Mouse (Mus musculus) heart, postnatal 0 days (tissue): ENCODE measurements around the gene Klk13. TPM values are rescaled to one million over a fixed set of nuclear protein-coding genes. Genes with fewer than 3 reads are reported as not detected.
"Not testable (repeated sequence)": the region's sequence is repeated elsewhere in the genome, so short reads cannot be mapped to it uniquely, and the experiment has no call there.

Source experiments
- ATAC-seq: fragments of 200-750 bp; cut with Nextera tagmentation; 2 replicates; pipeline ENCODE4 v1.8.0; 2017; ENCODE audit warnings: low read depth, moderate number of reproducible peaks, moderate library complexity; ENCODE audit not compliant: insufficient read depth
- DNase-seq: peaks from one replicate; pipeline ENCODE4 v3.0.0-alpha.2; 2016; ENCODE audit warnings: low spot score
- H3K27ac ChIP-seq: fragments of 300-500 bp; sonication (generic); 2 replicates; pipeline ENCODE4 v1.5.1; 2014; ENCODE audit warnings: low read depth, mild to moderate bottlenecking
- H3K27me3 ChIP-seq: fragments of 300-500 bp; sonication (generic); 2 replicates; pipeline ENCODE4 v1.6.1; 2014; ENCODE audit warnings: low read length, mixed read lengths; ENCODE audit not compliant: control insufficient read depth, insufficient read depth
- H3K36me3 ChIP-seq: fragments of 300-500 bp; sonication (generic); replicated peaks from 2 replicates; pipeline ENCODE4 v1.6.1; 2014; ENCODE audit warnings: low read length, mixed read lengths; ENCODE audit not compliant: control insufficient read depth, insufficient read depth
- H3K4me1 ChIP-seq: fragments of 300-500 bp; sonication (generic); 2 replicates; pipeline ENCODE4 v1.6.1; 2014; ENCODE audit warnings: antibody characterized with exemption; ENCODE audit not compliant: control insufficient read depth, insufficient read depth
- H3K4me2 ChIP-seq: fragments of 300-500 bp; sonication (generic); 2 replicates; pipeline ENCODE4 v1.6.1; 2014; ENCODE audit warnings: low read depth, mild to moderate bottlenecking, low read length, moderate library complexity
- H3K4me3 ChIP-seq: fragments of 300-500 bp; sonication (generic); 2 replicates; pipeline ENCODE4 v1.5.1; 2014; ENCODE audit warnings: low read depth, low read length
- H3K9ac ChIP-seq: fragments of 300-500 bp; sonication (generic); replicated peaks from 2 replicates; pipeline ENCODE4 v1.6.1; 2014; ENCODE audit warnings: low read depth, low read length, mixed read lengths
- H3K9me3 ChIP-seq: fragments of 300-500 bp; sonication (generic); replicated peaks from 2 replicates; pipeline ENCODE4 v1.6.1; 2016; ENCODE audit warnings: low read length; ENCODE audit not compliant: control insufficient read depth
- CTCF ChIP-seq: IDR thresholded peaks from 2 replicates; pipeline ENCODE4 v1.5.1; 2016; ENCODE audit warnings: antibody characterized with exemption, control low read depth, low read depth
- EP300 ChIP-seq: IDR thresholded peaks from 2 replicates; pipeline ENCODE4 v1.6.1; 2016; ENCODE audit warnings: antibody characterized with exemption, low read depth
- WGBS: fragments of 180-500 bp; shearing (Covaris S2); extraction: QIAGEN DNeasy Blood & Tissue Kit; methylation state at CpG from one replicate; pipeline ENCODE4 v1.1.7; 2014; 5-methylcytosine and 5-hydroxymethylcytosine counted together
- polyA plus RNA-seq: library from polyadenylated mRNA; unstranded; fragments of >200 nt; fragmentation: Nextera tagmentation; extraction: Ambion mirVana; gene quantifications from 2 replicates; pipeline ENCODE4 v1.2.1, GENCODE M21; 2015
- total RNA-seq: library from RNA; depleted of rRNA; stranded (reverse); fragments of >200 nt; gene quantifications from 2 replicates; pipeline ENCODE4 v1.2.3, GENCODE M21; 2014; ENCODE audit warnings: low replicate concordance

Gene Klk13
- total and polyA plus RNA-seq, 2 experiments from 2014 or later, result not detected

- peak; percentile 33 for TF ChIP-seq CTCF
- 21% methylated on average over 1 of the region's 1 CpGs for WGBS
- H3K4me3 ChIP-seq, DNase-seq, H3K4me1 ChIP-seq, H3K9ac ChIP-seq, H3K27ac ChIP-seq, H3K9me3 ChIP-seq, H3K4me2 ChIP-seq, H3K27me3 ChIP-seq, ATAC-seq: not testable (repeated sequence)
- peaks cover 10% of the 10 kb centered on the region for H3K36me3 ChIP-seq
These were observed 29.9 kb upstream of the Klk13 start for GRCm38 (mm10) chr7:43682511-43682910.

- no peak for DNase-seq
These were observed 27.3 kb upstream of the Klk13 start for GRCm38 (mm10) chr7:43685088-43685487.

GRCm38 (mm10) chr7:43690118-43690517 is 22.2 kb upstream of the Klk13 start, which contains the start of gene Klk14:
Gene Klk14 (plus strand): TSS chr7:43690418.
- no peaks in the 10 kb centered on the region for H3K4me1 ChIP-seq
- TF ChIP-seq EP300, result no peak
- TF ChIP-seq CTCF, result no peak
- H3K9me3 ChIP-seq, result no peaks in the 10 kb centered on the region
- H3K27me3 ChIP-seq, result no peaks in the 10 kb centered on the region
- H3K27ac ChIP-seq, result no peak within 1 kb of the TSS
- ATAC-seq, result no peak
- H3K4me2 ChIP-seq, result no peak within 1 kb of the TSS
- no peak for DNase-seq
- H3K4me3 ChIP-seq, result no peak within 1 kb of the TSS
- H3K36me3 ChIP-seq, result no peaks in the 10 kb centered on the region
- no peak within 1 kb of the TSS for H3K9ac ChIP-seq

More at GRCm38 (mm10) chr7:43685088-43685487, 27.3 kb upstream of the Klk13 start:
- Histone ChIP-seq H3K9me3 (no peaks in the 10 kb centered on the region), H3K4me3 (no peak overlapping the region), H3K27ac (no peak overlapping the region), H3K36me3 (no peaks in the 10 kb centered on the region), H3K27me3 (no peaks in the 10 kb centered on the region), H3K4me1 (no peaks in the 10 kb centered on the region), H3K4me2 (no peak overlapping the region), H3K9ac (no peak overlapping the region)
- ATAC-seq, result peak; percentile 27; the same call in 1 of the 2 replicates
- TF ChIP-seq EP300 (no peak), CTCF (no peak)
- 44% methylated on average over 7 of the region's 7 CpGs for WGBS

GRCm38 (mm10) chr7:43710031-43710430 is 2.3 kb upstream of the Klk13 start:
- WGBS, result 66% methylated on average over 3 of the region's 3 CpGs
- no peak for DNase-seq
- no peak overlapping the region for H3K4me3 ChIP-seq
- ATAC-seq, result no peak
- no peak for TF ChIP-seq EP300
- no peak for TF ChIP-seq CTCF
- no peak overlapping the region for H3K4me2 ChIP-seq
- no peaks in the 10 kb centered on the region for H3K9me3 ChIP-seq
- 0 out of 2 replicates have a peak, but pooled peaks cover 5% of the 10 kb centered on the region for H3K27me3 ChIP-seq
- no peak overlapping the region for H3K9ac ChIP-seq
- H3K36me3 ChIP-seq, result no peaks in the 10 kb centered on the region
- no peak overlapping the region for H3K27ac ChIP-seq
- no peaks in the 10 kb centered on the region for H3K4me1 ChIP-seq

GRCm38 (mm10) chr7:43712917-43713316 is 550 bp downstream of the Klk13 start:
- Histone ChIP-seq H3K4me2 (no peak overlapping the region), H3K9ac (no peak overlapping the region), H3K27ac (no peak overlapping the region), H3K9me3 (no peaks in the 10 kb centered on the region), H3K36me3 (no peaks in the 10 kb centered on the region), H3K27me3 (0 out of 2 replicates have a peak, but pooled peaks cover 5% of the 10 kb centered on the region), H3K4me1 (no peaks in the 10 kb centered on the region), H3K4me3 (no peak overlapping the region)
- ATAC-seq (no peak), DNase-seq (no peak)
- 7% methylated on average over 9 of the region's 9 CpGs for WGBS
- TF ChIP-seq EP300 (no peak), CTCF (no peak)

- no peak for TF ChIP-seq CTCF
- no peak for TF ChIP-seq EP300
- 5% methylated on average over 19 of the region's 19 CpGs for WGBS
- Histone ChIP-seq H3K4me3 (no peak overlapping the region), H3K4me2 (no peak overlapping the region), H3K9me3 (no peaks in the 10 kb centered on the region), H3K27me3 (0 out of 2 replicates have a peak, but pooled peaks cover 5% of the 10 kb centered on the region), H3K27ac (no peak overlapping the region), H3K36me3 (no peaks in the 10 kb centered on the region), H3K9ac (no peak overlapping the region), H3K4me1 (no peaks in the 10 kb centered on the region)
- DNase-seq (no peak), ATAC-seq (no peak)
These were observed 1.5 kb downstream of the Klk13 start for GRCm38 (mm10) chr7:43713741-43714351.
